Mouse (Mus musculus): ENCODE results near the gene Trmo.
A peak's percentile ranks its signal among the peaks of the same experiment; 100 is the strongest.

Trmo gene

GRCm38 (mm10) chr4:46371030-46371429 lies 18.2 kb downstream of the Trmo start:
- DNase-seq (ENCODE audit: low spot score in 2 of 2), result peak; percentile 47 to 72

DNA sequence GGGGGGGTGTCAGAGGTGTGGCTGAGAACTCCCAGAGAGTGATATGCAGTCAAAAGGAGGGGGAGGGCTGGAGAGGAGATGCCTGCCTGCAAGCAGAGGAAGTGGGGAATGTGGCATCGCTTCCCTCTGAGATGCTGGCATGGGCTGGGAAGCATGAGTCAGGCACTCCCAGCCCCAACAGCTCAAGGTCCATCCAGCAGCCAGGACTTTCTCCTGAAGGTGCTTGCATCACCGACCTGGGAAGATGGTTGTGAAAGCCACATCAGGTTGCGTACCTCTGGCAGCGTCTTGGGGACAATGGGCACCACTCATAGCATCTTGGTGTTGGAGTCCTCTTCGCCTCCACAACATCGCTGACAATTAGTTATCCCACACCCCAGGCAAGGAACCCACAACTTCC lies 18.8 kb downstream of the Trmo start:
- DNase-seq (ENCODE audit: low spot score in 2 of 2), result no peak

DNA sequence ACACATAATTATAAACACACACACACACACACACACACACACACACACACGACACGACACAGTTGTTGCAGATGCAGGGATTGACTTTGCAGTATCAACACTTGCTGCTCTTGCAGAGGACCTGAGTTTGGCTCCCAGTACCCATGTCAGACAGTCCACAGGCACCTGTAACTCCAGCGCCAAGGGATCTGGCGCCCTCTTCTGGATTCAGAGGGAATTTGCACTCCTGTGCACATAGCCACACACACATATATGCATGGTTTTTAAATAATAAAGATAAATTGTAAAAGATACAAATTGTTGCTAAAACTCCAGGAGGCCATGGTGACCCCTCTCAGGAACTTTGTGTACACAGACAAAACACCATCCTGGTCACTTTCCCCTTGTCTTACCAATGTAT lies 20.2 kb downstream of the Trmo start:
- no peak for DNase-seq (ENCODE audit: low spot score in 2 of 2)

- no peak for DNase-seq (ENCODE audit: low spot score in 2 of 2)
Observed at GRCm38 (mm10) chr4:46367487-46367959, 21.7 kb downstream of the Trmo start.

DNA sequence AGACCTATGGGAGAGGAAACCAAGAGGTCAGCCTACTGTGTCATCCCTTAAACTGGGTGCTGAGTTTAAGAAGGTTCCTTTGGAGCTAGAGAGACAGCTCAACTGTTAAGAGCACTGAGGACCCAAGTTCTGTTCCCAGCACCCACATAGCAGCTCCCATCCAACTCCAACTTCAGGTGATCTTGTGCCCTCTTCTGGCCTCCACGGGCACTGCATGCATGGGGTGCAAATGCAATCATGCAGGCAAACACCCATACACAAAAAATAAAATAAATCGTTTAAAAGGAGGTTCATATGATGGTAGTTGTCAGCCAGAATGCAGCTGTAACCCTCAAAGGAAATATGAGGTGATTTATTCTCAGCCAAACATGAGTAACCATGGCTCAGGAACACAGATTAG lies 24.9 kb downstream of the Trmo start:
- DNase-seq (ENCODE audit: low spot score in 2 of 2), result no peak

DNA sequence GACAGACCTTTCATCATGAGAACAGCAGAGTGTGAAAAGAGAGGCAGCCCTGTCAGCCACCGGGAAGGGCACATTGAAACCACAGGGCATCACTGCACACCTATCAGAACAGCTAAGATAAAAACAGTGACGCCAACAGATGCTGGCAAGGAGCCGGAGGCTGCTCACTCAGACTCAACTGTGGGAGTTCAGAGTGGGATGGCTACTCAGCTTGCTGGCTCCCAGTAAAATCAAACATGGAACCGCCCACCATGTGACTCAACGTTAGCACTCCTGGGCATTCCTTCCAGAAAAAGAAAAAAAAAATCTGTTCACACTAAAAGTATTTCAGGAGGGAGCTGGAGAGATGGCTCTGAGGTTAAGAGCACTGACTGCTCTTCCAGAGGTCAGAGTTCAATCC lies 28.0 kb downstream of the Trmo start:
- no peak for DNase-seq (ENCODE audit: low spot score in 2 of 2)

- no peak for DNase-seq (ENCODE audit: low spot score in 2 of 2)
Observed at GRCm38 (mm10) chr4:46359539-46360253, 29.5 kb downstream of the Trmo start.

DNA sequence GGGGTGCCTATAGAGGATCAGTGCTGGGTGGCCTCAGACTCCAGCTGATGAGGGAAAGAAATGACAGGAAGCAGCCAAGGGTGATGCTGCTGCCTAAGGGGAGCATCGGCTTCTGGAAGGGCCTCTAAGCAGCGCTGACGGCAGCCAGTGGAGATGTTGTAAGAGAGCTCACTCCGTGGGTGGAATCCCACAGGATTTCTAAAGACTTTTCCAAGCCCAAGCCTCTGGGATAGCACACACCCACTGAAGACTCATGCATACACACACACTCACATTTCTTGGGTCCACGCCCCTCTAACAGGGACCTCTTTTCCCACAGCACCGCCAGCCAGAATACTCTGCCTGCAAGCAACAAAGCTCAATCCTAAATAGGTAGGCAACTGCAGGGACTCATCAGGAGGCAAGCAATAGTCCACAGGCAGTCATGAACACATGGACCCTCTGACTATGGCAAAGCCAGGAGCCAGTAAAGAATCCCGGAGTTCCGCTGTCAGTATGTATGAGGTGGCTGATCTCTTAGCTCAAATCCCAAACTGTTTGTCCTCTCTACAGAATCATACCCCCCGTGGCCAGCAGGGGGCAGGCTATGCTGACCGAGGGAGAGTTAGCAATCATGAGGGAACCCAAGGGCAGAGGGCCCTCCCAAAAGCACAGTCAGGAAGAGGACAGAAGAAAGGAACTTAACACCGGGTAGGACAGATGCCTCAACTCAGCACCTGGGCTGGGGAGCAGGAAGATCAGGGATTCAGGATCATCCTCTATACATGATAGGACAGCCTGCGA lies 32.7 kb downstream of the Trmo start:
- peak; percentile 48 to 54 for DNase-seq (ENCODE audit: low spot score in 2 of 2)

DNA sequence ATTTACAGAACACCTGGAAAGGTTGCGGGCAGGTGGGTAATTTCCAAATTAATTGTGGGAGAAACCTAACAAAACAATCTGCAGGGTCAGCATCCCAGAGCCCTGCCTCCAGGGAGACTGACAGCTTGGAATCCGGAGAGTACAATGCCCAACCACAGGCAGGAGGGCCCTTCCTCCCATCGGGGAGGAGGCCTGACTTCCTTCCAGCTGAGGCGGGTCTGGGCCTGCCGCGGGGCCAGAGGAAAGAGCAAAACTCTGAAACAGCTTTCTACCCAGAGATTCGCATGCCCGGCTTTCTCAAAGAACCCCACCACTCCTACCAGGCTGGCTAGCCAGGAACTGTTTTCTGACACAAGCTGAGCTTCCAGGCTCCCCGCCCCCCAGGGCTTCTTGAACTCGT lies 36.2 kb downstream of the Trmo start:
- DNase-seq (ENCODE audit: low spot score in 2 of 2), result no peak

DNA sequence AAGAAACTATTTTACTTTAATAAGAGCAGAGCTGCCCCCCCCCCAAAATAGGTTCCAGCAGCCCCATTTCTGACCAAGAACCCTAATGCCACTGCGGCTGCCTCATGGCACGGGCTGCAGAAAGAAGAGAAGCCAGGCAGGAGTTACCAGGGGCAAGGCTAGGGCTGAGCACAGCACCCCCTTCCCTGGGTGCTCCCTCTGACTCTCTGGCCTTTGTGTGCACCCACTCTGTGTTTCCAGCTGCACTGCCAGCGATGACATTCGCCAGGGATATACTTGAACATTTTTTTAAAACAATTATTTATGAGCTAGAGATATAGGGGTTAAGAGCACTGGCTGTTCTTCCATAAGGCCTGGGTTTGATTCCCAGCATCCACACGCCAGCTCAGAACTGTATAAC lies 39.7 kb downstream of the Trmo start:
- DNase-seq (ENCODE audit: low spot score in 2 of 2), result no peak

GRCm38 (mm10) chr4:46348897-46349296 lies 40.3 kb downstream of the Trmo start:
- DNase-seq (ENCODE audit: low spot score in 2 of 2), result no peak

- DNase-seq (ENCODE audit: low spot score in 2 of 2), result no peak
Observed at GRCm38 (mm10) chr4:46347580-46348515, 41.4 kb downstream of the Trmo start.

GRCm38 (mm10) chr4:46347141-46347540 lies 42.1 kb downstream of the Trmo start:
- no peak for DNase-seq (ENCODE audit: low spot score in 2 of 2)

GRCm38 (mm10) chr4:46346221-46346620 lies 43.0 kb downstream of the Trmo start:
- DNase-seq (ENCODE audit: low spot score in 2 of 2), result no peak

DNA sequence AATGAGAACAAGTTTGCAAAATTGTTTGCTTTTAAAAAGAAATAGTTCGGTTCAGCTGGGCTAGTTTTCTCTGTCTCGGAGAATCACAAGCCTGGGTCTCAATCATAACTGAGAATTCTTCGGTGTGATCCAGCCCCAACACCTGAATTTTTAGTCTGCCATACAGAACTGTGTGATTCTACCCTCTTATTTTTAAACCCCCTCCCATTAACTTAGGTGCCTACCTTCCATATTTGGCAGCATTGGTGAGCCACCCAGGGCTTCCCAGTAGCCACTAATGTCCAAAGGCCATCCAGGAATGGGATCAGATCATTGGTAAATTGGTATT lies 43.5 kb downstream of the Trmo start:
- no peak for DNase-seq (ENCODE audit: low spot score in 2 of 2)

DNA sequence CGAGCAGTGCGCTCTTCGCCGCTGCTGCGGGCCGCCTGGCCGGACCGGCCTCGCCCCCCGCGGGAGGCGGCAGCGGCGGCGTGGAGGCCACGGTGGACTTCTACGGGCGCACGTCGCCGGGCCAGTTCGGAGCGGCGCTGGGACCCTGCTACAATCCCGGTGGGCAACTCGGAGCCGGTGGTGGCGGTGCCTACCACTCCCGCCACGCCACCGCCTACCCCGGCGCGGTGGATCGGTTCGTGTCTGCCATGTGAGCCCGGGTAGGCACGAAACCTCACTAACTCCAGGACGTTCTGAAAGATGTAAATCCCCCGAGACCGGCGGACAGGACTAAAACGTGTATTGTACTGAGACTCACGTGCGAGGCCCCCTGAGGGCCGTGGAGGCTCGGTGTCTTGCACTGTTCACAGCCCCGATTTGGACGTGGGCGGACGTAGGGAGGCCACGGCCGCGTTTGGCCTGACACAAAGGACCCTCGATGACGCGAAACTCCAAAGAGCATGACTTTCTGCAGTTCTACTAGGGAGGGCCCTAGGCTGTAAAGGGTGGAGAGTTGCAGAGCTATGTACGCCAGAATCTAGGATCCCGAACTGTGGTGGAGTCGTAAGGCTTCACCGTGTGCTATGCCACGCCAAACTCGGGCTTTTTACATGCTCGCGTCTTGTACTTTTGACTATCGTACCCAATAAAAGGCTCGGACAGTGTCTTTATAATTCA lies 44.0 kb downstream of the Trmo start:
- DNase-seq (ENCODE audit: low spot score in 2 of 2), result no peak

- no peak for DNase-seq (ENCODE audit: low spot score in 2 of 2)
Observed at GRCm38 (mm10) chr4:46344288-46344687, 44.9 kb downstream of the Trmo start.

DNA sequence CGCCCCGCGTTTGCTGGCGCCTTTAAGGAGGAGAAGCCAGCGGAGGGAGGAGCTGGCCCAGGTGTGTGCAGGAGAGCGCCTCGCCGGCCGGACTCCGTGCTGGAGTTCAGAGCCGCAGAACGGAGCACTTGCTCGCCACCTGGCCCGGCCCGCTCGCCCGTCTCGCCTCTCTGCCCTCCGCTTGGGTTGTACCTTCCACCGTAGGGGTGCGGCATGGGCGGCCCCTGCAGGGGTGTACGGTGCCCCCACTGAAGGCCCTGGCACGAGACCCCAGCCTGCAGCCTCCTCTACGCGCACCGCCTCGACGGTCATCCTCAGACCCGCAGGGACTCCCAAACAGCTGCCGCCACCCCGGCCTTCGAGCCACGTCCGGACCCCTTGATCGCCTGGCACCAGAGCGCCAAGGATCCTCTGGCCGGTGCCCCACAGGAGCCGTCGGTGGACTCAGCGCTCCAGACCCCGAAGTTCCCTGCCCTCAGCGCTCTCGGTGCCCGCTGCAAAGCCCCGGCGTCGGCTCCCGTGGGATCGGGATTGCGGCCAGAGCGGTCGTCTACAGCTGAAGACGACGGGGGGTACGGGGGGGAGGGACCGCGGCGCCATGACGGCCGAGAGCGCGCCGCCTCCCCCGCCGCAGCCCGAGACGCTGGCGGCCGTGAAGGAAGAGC lies 45.5 kb downstream of the Trmo start, which contains the start of gene Foxe1:
Gene Foxe1, plus strand, starts transcription at position 14 of the 665 bp plus-strand sequence.
- DNase-seq (ENCODE audit: low spot score in 2 of 2), result no peak

DNA sequence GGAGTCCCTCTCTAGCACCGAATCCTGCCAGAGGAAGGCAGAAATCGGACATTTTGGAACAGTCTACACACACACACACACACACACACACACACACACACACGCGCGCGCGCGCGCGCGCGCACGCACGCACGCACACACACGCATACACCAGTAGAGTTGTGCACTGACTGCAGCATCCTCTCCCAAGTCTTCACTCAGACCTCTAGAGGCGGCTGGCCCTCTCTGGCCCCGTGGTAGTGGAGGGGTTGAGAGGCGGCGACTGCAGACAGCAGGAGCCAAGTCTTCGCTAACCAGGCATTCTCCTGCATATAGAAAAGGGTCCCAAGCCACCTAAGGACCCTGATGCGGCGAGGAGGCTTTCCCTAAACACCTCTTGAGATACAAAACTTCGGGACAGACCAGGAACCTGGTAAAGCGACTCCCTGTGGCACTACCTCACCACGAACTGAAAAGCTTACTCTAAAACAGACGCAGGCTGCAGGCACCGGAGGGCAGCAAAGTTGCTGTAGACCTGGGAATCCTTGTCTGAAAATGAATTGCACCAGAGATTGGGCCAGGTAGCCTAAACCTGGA lies 46.4 kb downstream of the Trmo start:
- no peak for DNase-seq (ENCODE audit: low spot score in 2 of 2)

DNA sequence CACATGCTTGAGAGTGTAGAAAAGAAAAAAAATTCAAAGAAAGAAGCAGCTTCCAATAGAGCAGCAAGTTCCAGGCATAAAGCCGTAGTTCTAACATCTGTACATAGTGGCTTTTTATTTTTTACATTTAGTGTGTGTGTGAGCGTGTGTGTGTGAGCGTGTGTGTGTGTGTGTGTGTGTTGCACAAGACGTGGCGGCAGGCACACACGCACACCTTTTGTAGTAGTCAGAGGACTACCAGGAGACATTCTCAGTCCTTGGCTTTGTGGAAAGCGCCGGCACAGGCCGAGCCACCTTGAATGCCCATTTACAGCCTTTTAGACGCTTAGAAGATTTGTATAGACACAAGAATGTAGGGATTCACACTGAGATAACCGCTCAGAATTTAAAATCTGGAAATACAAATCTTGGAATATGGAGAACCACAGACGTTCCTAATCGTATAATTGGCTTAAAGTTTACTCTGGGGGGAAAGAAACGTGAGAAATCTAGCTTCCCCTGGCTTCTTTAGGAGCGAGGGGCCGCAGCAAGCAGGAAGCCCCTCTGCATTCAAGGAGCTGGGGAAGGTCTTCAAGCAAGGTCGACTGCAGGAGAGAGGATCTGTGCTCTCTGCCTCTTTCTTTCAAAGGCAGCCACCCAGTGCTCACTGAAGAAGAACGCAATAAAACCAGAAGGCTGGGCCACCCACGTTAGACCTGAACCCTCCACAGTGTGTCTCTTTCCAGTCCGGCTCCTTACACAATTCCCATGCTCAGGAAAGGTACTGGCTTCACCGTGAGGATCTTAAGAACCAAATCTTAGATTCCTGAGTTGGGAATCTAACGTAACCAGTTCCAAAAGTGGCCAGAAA lies 47.2 kb downstream of the Trmo start:
- DNase-seq (ENCODE audit: low spot score in 2 of 2), result no peak

All from cerebellum, postnatal 4 days (tissue).